Mouse (Mus musculus) erythroblast, embryonic 14.5 days (primary cell): ENCODE results near the gene Btnl10.

Experiments used
- GATA1 ChIP-seq: IDR thresholded peaks from 2 replicates; pipeline ENCODE4 v1.6.1; 2012; ENCODE audit warnings: low read length, inconsistent platforms, mixed read lengths
- TAL1 ChIP-seq: IDR thresholded peaks from 3 replicates; pipeline ENCODE4 v1.6.1; 2012; ENCODE audit warnings: low read length, inconsistent platforms, mixed read lengths

DNA sequence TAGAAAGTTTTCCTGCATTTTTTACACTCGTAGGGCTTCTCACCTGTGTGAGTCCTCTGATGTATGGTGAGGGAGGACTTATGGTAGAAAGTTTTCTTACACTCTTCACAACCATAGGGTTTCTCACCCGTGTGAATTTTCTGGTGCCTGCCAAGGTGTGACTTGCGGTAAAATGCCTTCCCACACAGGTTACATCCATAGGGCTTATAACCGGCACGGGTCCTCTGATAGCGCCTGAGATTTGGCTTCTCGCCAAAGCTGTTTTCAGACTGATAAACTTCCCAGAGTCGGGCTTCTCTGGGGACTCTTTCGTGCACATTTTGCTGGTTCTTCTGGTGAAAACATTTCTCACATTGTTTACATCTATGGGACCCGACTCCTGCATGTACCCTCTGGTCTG, 27.2 kb upstream of the Btnl10 start:
- TF ChIP-seq GATA1 = no peak
- TF ChIP-seq TAL1 = no peak
